In genomic region chr11:80809993-80810821, GRCm38 (mm10) we compare ENCODE assay signal across 8 mouse cellular contexts. TPM values are rescaled to one million over a fixed set of nuclear protein-coding genes. Genes with fewer than 3 reads are reported as not detected.
DNase-seq lines count a peak whose midpoint lies in the region; ATAC-seq and TF ChIP-seq lines count a peak whose summit lies in the region.

Gene Tmem98, plus strand, starts transcription at chr11:80810175.

- TF ChIP-seq CTCF in forebrain, postnatal 0 days (IDR thresholded peaks at IDR 0.05; ENCODE audit: low read depth), result no peak

- 1% methylated on average over 54 of the region's 54 CpGs for WGBS in forebrain, postnatal 0 days
- 1% methylated on average over 49 of the region's 54 CpGs for WGBS in hindbrain, embryonic 14.5 days
- WGBS in limb, embryonic 15.5 days, result 1% methylated on average over 53 of the region's 54 CpGs

- no peaks in the 10 kb centered on the region for H3K9me3 ChIP-seq in forebrain, postnatal 0 days (ENCODE audit: low read length)
- H3K9me3 ChIP-seq in hindbrain, embryonic 14.5 days (ENCODE audit: control insufficient read depth, low read length), result no peaks in the 10 kb centered on the region
- no peaks in the 10 kb centered on the region for H3K9me3 ChIP-seq in limb, embryonic 15.5 days

- peak within 1 kb of the TSS; percentile 50 for H3K4me3 ChIP-seq in forebrain, postnatal 0 days (ENCODE audit: low read depth, low read length)
- peak within 1 kb of the TSS; percentile 49 for H3K4me3 ChIP-seq in hindbrain, embryonic 14.5 days (replicated peaks; ENCODE audit: low read length)
- peak within 1 kb of the TSS; percentile 55 for H3K4me3 ChIP-seq in limb, embryonic 15.5 days

- peaks cover 11% of the 10 kb centered on the region for H3K4me1 ChIP-seq in forebrain, postnatal 0 days (ENCODE audit: insufficient read depth)
- H3K4me1 ChIP-seq in hindbrain, embryonic 14.5 days (replicated peaks; ENCODE audit: control insufficient read depth, insufficient read depth, low read length), result peaks cover 13% of the 10 kb centered on the region; the same call in 1 of the 2 replicates
- peaks cover 13% of the 10 kb centered on the region for H3K4me1 ChIP-seq in limb, embryonic 15.5 days

- ATAC-seq in forebrain, postnatal 0 days, result peak; percentile 77
- peak; percentile 71; the same call in 1 of the 2 replicates for ATAC-seq in hindbrain, embryonic 14.5 days (ENCODE audit: low FRiP score)
- peak; percentile 45; the same call in 1 of the 2 replicates for ATAC-seq in limb, embryonic 15.5 days (ENCODE audit: insufficient number of reproducible peaks, low FRiP score, low TSS enrichment, low read depth)
- ATAC-seq in megakaryocyte-erythroid progenitor cell, adult 5-6 weeks (replicated peaks; ENCODE audit: low FRiP score, low TSS enrichment, poor library complexity, severe bottlenecking), result no peak

- H3K27me3 ChIP-seq in forebrain, postnatal 0 days (ENCODE audit: insufficient read depth, low read length), result no peaks in the 10 kb centered on the region
- H3K27me3 ChIP-seq in hindbrain, embryonic 14.5 days (ENCODE audit: control insufficient read depth, insufficient read depth, low read length), result no peaks in the 10 kb centered on the region
- H3K27me3 ChIP-seq in limb, embryonic 15.5 days, result no peaks in the 10 kb centered on the region

- H3K9ac ChIP-seq in forebrain, postnatal 0 days, result peak within 1 kb of the TSS; percentile 53
- peak within 1 kb of the TSS; percentile 74 for H3K9ac ChIP-seq in hindbrain, embryonic 14.5 days
- H3K9ac ChIP-seq in limb, embryonic 15.5 days, result peak within 1 kb of the TSS; percentile 66

- peak within 1 kb of the TSS; percentile 96 for H3K4me2 ChIP-seq in forebrain, postnatal 0 days (ENCODE audit: low read depth)
- H3K4me2 ChIP-seq in hindbrain, embryonic 14.5 days (replicated peaks), result peak within 1 kb of the TSS; percentile 97
- peak within 1 kb of the TSS; percentile 81 for H3K4me2 ChIP-seq in limb, embryonic 15.5 days

- H3K27ac ChIP-seq in forebrain, postnatal 0 days (ENCODE audit: low read depth, low read length), result no peak within 1 kb of the TSS; the same call in 1 of the 2 replicates
- H3K27ac ChIP-seq in hindbrain, embryonic 14.5 days, result 0 out of 2 replicates have a peak within 1 kb of the TSS, but pooled peaks have one; percentile 15
- H3K27ac ChIP-seq in limb, embryonic 15.5 days, result peak within 1 kb of the TSS; percentile 76

- peak; percentile 56 for DNase-seq in layer of hippocampus, adult 11-12 months (ENCODE audit: low spot score)
- no peak for DNase-seq in layer of hippocampus, adult 9-10 months (ENCODE audit: low spot score)
- DNase-seq in brain, adult 2 months (ENCODE audit: low read depth, low spot score), result peak; percentile 90
- DNase-seq in forebrain, postnatal 0 days, result peak; percentile 31
- peak; percentile 26 for DNase-seq in hindbrain, embryonic 14.5 days (ENCODE audit: low spot score)
- DNase-seq in neural tube, embryonic 10.5 days (ENCODE audit: extremely low spot score, low spot score), result peak; percentile 74

- H3K36me3 ChIP-seq in forebrain, postnatal 0 days (ENCODE audit: insufficient read depth), result no peaks in the 10 kb centered on the region
- no peaks in the 10 kb centered on the region for H3K36me3 ChIP-seq in hindbrain, embryonic 14.5 days (replicated peaks; ENCODE audit: control insufficient read depth, insufficient read depth)
- peaks cover 17% of the 10 kb centered on the region for H3K36me3 ChIP-seq in limb, embryonic 15.5 days

RNA-seq across cellular contexts. Expression of gene Tmem98, which starts in this region (rescaled TPM):
- total RNA-seq in forebrain, postnatal 0 days (2014; rRNA removed), result 15.7 and 18.3 TPM in 2 replicates
- polyA plus RNA-seq in forebrain, postnatal 0 days (2015; fragmentation: Nextera tagmentation; extraction: Ambion mirVana), result 20.5 and 20.8 TPM in 2 replicates
- polyA plus RNA-seq in hindbrain, embryonic 14.5 days (2014; fragmentation: Nextera tagmentation; extraction: Ambion mirVana), result 20.1 and 21.9 TPM in 2 replicates
- 60.2 and 63.9 TPM in 2 replicates for polyA plus RNA-seq in limb, embryonic 15.5 days (2015; fragmentation: Nextera tagmentation; extraction: Ambion mirVana)
- 8.9 and 11.2 TPM in 2 replicates for total RNA-seq in megakaryocyte-erythroid progenitor cell, adult 5-6 weeks (2014; fragmentation: Nextera tagmentation)
- 2.1 and 4.2 TPM in 2 replicates for total RNA-seq in megakaryocyte-erythroid progenitor cell, adult 5-6 weeks (2017)
